8 mouse cellular contexts compared by ENCODE assay signal in genomic region chr11:97441036-97441657, GRCm38 (mm10). TPM values are rescaled to one million over a fixed set of nuclear protein-coding genes. Genes with fewer than 3 reads are reported as not detected.
DNase-seq lines count a peak whose midpoint lies in the region; ATAC-seq and TF ChIP-seq lines count a peak whose summit lies in the region.

No protein-coding gene starts in this region.

- peak overlapping the region; percentile 89 for H3K4me2 ChIP-seq in embryonic facial prominence, embryonic 12.5 days (replicated peaks)
- H3K4me2 ChIP-seq in hindbrain, embryonic 11.5 days (replicated peaks; ENCODE audit: low read depth, low read length), result no peak overlapping the region
- H3K4me2 ChIP-seq in liver, embryonic 16.5 days (ENCODE audit: low read depth, low read length), result peak overlapping the region; percentile 75

- TF ChIP-seq CTCF in heart, adult 2 months (IDR thresholded peaks at IDR 0.05), result no peak
- TF ChIP-seq CTCF in ES-Bruce4 (IDR thresholded peaks at IDR 0.05; ENCODE audit: low read depth, low read length), result no peak

- no peaks in the 10 kb centered on the region for H3K9me3 ChIP-seq in ES-Bruce4 (replicated peaks; ENCODE audit: control insufficient read depth, insufficient read depth, low read length, poor library complexity, severe bottlenecking)
- H3K9me3 ChIP-seq in embryonic facial prominence, embryonic 12.5 days, result no peaks in the 10 kb centered on the region
- H3K9me3 ChIP-seq in hindbrain, embryonic 11.5 days (ENCODE audit: control insufficient read depth, low read length), result no peaks in the 10 kb centered on the region
- no peaks in the 10 kb centered on the region for H3K9me3 ChIP-seq in liver, embryonic 16.5 days (replicated peaks; ENCODE audit: control insufficient read depth, low read length)

- peak in 1 of 2 experiments; percentile 47 for DNase-seq in heart, adult 2 months
- no peak for DNase-seq in heart, adult 9 months (ENCODE audit: low spot score in 2 of 2)
- DNase-seq in hindbrain, embryonic 11.5 days (ENCODE audit: low spot score), result no peak
- DNase-seq in spleen, postnatal 4 days (ENCODE audit: low spot score in 2 of 2), result peak; percentile 60 to 72
- no peak for DNase-seq in natural killer cell, adult 2 months (ENCODE audit: low spot score in 2 of 2)

- intact Hi-C loops in heart, adult 2 months (cut with DNase I), result no loop called here

- no peak for TF ChIP-seq EP300 in heart, adult 2 months (IDR thresholded peaks at IDR 0.05; ENCODE audit: insufficient read depth, low read depth, low read length)
- TF ChIP-seq EP300 in ES-Bruce4 (IDR thresholded peaks at IDR 0.05; ENCODE audit: insufficient read depth, low read depth, low read length), result no peak

- TF ChIP-seq POLR2A in heart, adult 2 months (IDR thresholded peaks at IDR 0.05; ENCODE audit: insufficient read depth, low read depth, low read length), result no peak
- TF ChIP-seq POLR2A in ES-Bruce4 (IDR thresholded peaks at IDR 0.05; ENCODE audit: insufficient read depth, low read length), result no peak

- no peaks in the 10 kb centered on the region; the same call in 1 of the 2 replicates for H3K79me2 ChIP-seq in heart, adult 2 months (replicated peaks; ENCODE audit: control insufficient read depth, insufficient read depth, low read length)

- peaks cover 2% of the 10 kb centered on the region; the same call in 1 of the 2 replicates for H3K36me3 ChIP-seq in heart, adult 2 months (ENCODE audit: control insufficient read depth, insufficient read depth, low read length)
- peaks cover 13% of the 10 kb centered on the region for H3K36me3 ChIP-seq in ES-Bruce4 (ENCODE audit: control insufficient read depth, insufficient read depth, low read length, poor library complexity, severe bottlenecking)
- peaks cover 22% of the 10 kb centered on the region for H3K36me3 ChIP-seq in embryonic facial prominence, embryonic 12.5 days
- no peaks in the 10 kb centered on the region for H3K36me3 ChIP-seq in hindbrain, embryonic 11.5 days (ENCODE audit: control insufficient read depth, insufficient read depth, low read length)
- H3K36me3 ChIP-seq in liver, embryonic 16.5 days (ENCODE audit: control insufficient read depth, insufficient read depth), result peaks cover 15% of the 10 kb centered on the region

- no peak for ATAC-seq in embryonic facial prominence, embryonic 12.5 days (ENCODE audit: insufficient number of reproducible peaks, insufficient read depth, low FRiP score, low TSS enrichment)
- no peak for ATAC-seq in hindbrain, embryonic 11.5 days (ENCODE audit: low FRiP score)
- no peak for ATAC-seq in liver, embryonic 16.5 days (ENCODE audit: low read depth)

- H3K4me1 ChIP-seq in heart, adult 2 months (ENCODE audit: control insufficient read depth, insufficient read depth, low read length), result peaks cover 33% of the 10 kb centered on the region
- peaks cover 29% of the 10 kb centered on the region for H3K4me1 ChIP-seq in ES-Bruce4 (ENCODE audit: control insufficient read depth, insufficient read depth, low read length)
- H3K4me1 ChIP-seq in embryonic facial prominence, embryonic 12.5 days, result peaks cover 67% of the 10 kb centered on the region
- peaks cover 9% of the 10 kb centered on the region for H3K4me1 ChIP-seq in hindbrain, embryonic 11.5 days (replicated peaks; ENCODE audit: control insufficient read depth, insufficient read depth, low read length)
- peaks cover 80% of the 10 kb centered on the region for H3K4me1 ChIP-seq in liver, embryonic 16.5 days (ENCODE audit: control insufficient read depth, low read depth, low read length)

- H3K4me3 ChIP-seq in heart, adult 2 months, result peak overlapping the region; percentile 77
- peak overlapping the region; percentile 51 for H3K4me3 ChIP-seq in ES-Bruce4 (ENCODE audit: low read depth, low read length)
- H3K4me3 ChIP-seq in embryonic facial prominence, embryonic 12.5 days, result peak overlapping the region; percentile 69
- peak overlapping the region; percentile 38 for H3K4me3 ChIP-seq in hindbrain, embryonic 11.5 days (ENCODE audit: low read depth, low read length)
- peak overlapping the region; percentile 86 for H3K4me3 ChIP-seq in liver, embryonic 16.5 days (ENCODE audit: low read depth, low read length)

- H3K27ac ChIP-seq in heart, adult 2 months, result peak overlapping the region; percentile 93
- H3K27ac ChIP-seq in ES-Bruce4 (ENCODE audit: insufficient read depth, low read length), result peak overlapping the region; percentile 52; the same call in 1 of the 2 replicates
- H3K27ac ChIP-seq in embryonic facial prominence, embryonic 12.5 days, result peak overlapping the region; percentile 81
- no peak overlapping the region for H3K27ac ChIP-seq in hindbrain, embryonic 11.5 days (ENCODE audit: low read depth, low read length)
- peak overlapping the region; percentile 96 for H3K27ac ChIP-seq in liver, embryonic 16.5 days (ENCODE audit: low read length)

- 16% methylated on average over 15 of the region's 15 CpGs for WGBS in heart, adult 2 months
- 54% methylated on average over 15 of the region's 15 CpGs for WGBS in embryonic facial prominence, embryonic 12.5 days
- WGBS in hindbrain, embryonic 11.5 days, result 66% methylated on average over 15 of the region's 15 CpGs
- WGBS in liver, embryonic 16.5 days (ENCODE audit: insufficient replicate concordance), result 23% methylated on average over 15 of the region's 15 CpGs

- H3K27me3 ChIP-seq in heart, adult 2 months (ENCODE audit: control insufficient read depth, insufficient read depth, low read length), result no peaks in the 10 kb centered on the region
- H3K27me3 ChIP-seq in ES-Bruce4 (ENCODE audit: control insufficient read depth, insufficient read depth, low read length, poor library complexity, severe bottlenecking), result no peaks in the 10 kb centered on the region
- peaks cover 8% of the 10 kb centered on the region; the same call in 1 of the 2 replicates for H3K27me3 ChIP-seq in embryonic facial prominence, embryonic 12.5 days
- peaks cover 33% of the 10 kb centered on the region for H3K27me3 ChIP-seq in hindbrain, embryonic 11.5 days (ENCODE audit: control insufficient read depth, insufficient read depth, low read length)
- no peaks in the 10 kb centered on the region for H3K27me3 ChIP-seq in liver, embryonic 16.5 days (ENCODE audit: control insufficient read depth, insufficient read depth, low read depth, low read length)

- peak overlapping the region; percentile 82 for H3K9ac ChIP-seq in heart, adult 2 months (ENCODE audit: low read depth, low read length)
- H3K9ac ChIP-seq in ES-Bruce4 (ENCODE audit: low read depth, poor library complexity, severe bottlenecking), result peak overlapping the region; percentile 87
- peak overlapping the region; percentile 79 for H3K9ac ChIP-seq in embryonic facial prominence, embryonic 12.5 days
- H3K9ac ChIP-seq in hindbrain, embryonic 11.5 days (ENCODE audit: low read depth, low read length), result no peak overlapping the region; the same call in 1 of the 2 replicates
- peak overlapping the region; percentile 95 for H3K9ac ChIP-seq in liver, embryonic 16.5 days (ENCODE audit: low read depth, low read length)

RNA-seq across cellular contexts. Expression of gene Arhgap23, which starts 25.8 kb away (rescaled TPM):
- total RNA-seq in heart, adult 2 months (2021), result 10 to 100 TPM; 12.8 to 13.7 TPM
- 18.4 and 19.2 TPM in 2 replicates for polyA plus RNA-seq in heart, adult 2 months (2012; rRNA removed)
- polyA plus RNA-seq in ES-Bruce4 (2011; ENCODE audit: insufficient read depth, insufficient read length, low read depth, missing spikeins), result 30.3 and 32.5 TPM in 2 replicates
- 8.5 and 10.1 TPM in 2 replicates for polyA plus RNA-seq in embryonic facial prominence, embryonic 12.5 days (2016; fragmentation: Nextera tagmentation; extraction: Ambion mirVana)
- 3.5 TPM in 2 replicates for polyA plus RNA-seq in hindbrain, embryonic 11.5 days (2014; fragmentation: Nextera tagmentation; extraction: Ambion mirVana)
- 4.8 and 5.4 TPM in 2 replicates for polyA plus RNA-seq in liver, embryonic 16.5 days (2015; fragmentation: Nextera tagmentation; extraction: Ambion mirVana)

RNA-seq across cellular contexts. Expression of gene 4933428G20Rik, which starts 59.0 kb away (rescaled TPM):
- not detected for total RNA-seq in heart, adult 2 months (2021)
- polyA plus RNA-seq in heart, adult 2 months (2012; rRNA removed), result not detected in 2 replicates
- polyA plus RNA-seq in ES-Bruce4 (2011; ENCODE audit: insufficient read depth, insufficient read length, low read depth, missing spikeins), result not detected in 2 replicates
- polyA plus RNA-seq in embryonic facial prominence, embryonic 12.5 days (2016; fragmentation: Nextera tagmentation; extraction: Ambion mirVana), result 1.1 and 1.4 TPM in 2 replicates
- polyA plus RNA-seq in hindbrain, embryonic 11.5 days (2014; fragmentation: Nextera tagmentation; extraction: Ambion mirVana), result 0.20 TPM in 1 of 2 replicates, not detected in the other
- 0.46 and 0.59 TPM in 2 replicates for polyA plus RNA-seq in liver, embryonic 16.5 days (2015; fragmentation: Nextera tagmentation; extraction: Ambion mirVana)

Comparison
In these comparisons a context has a peak if more than half of its experiments do, and no peak if none do; other contexts are left out.
1. DNase-seq: peak in spleen, postnatal 4 days (2 of 2); none in heart, adult 9 months (0 of 2), hindbrain, embryonic 11.5 days (single experiment) and natural killer cell, adult 2 months (0 of 2).
2. Peak in every context shown above with its lines, with median percentiles within 50 percentile points of each other: H3K4me3 ChIP-seq.